Mouse (Mus musculus): ENCODE measurements around the gene Coq2. TPM values are rescaled to one million over a fixed set of nuclear protein-coding genes. Genes with fewer than 3 reads are reported as not detected.

Gene Coq2
- polyA plus RNA-seq, 1 experiment from 2014 or later = 59.4 TPM

DNA sequence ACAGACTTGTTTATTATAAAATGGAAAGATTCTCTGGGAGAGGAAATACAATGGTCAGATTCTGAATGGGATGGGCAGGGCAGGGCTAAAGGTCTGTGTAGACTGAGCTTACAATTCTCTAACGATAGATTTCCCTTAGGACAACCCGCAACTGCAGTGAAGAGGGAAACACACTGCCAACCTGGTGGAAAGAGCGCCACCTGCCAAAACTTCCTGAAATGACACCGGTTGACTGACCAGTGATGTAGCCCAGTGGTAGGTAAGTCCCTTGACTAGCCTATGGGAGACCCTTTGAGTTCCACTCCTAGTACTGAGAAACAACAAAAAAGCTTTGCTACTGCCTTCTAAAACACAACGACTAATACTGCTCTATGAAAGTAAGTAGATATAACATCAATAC is 3.5 kb downstream of the Coq2 start:
- no peak overlapping the region for H3K4me3 ChIP-seq (ENCODE audit: low read depth, low read length)
- no peak overlapping the region for H3K27ac ChIP-seq (ENCODE audit: low read depth, low read length)
- ATAC-seq (ENCODE audit: low FRiP score) (no peak), DNase-seq (ENCODE audit: low spot score, missing footprints) (no peak)
- WGBS = 31% methylated on average over 5 of the region's 5 CpGs
- no peaks in the 10 kb centered on the region for H3K9me3 ChIP-seq (ENCODE audit: control insufficient read depth, low read length)
- no peaks in the 10 kb centered on the region for H3K27me3 ChIP-seq (ENCODE audit: control insufficient read depth, insufficient read depth, low read length)
- no peak overlapping the region for H3K4me2 ChIP-seq
- H3K9ac ChIP-seq (ENCODE audit: low read length) = no peak overlapping the region
- H3K4me1 ChIP-seq (ENCODE audit: control insufficient read depth, insufficient read depth, low read length) = peaks cover 12% of the 10 kb centered on the region
- H3K36me3 ChIP-seq (ENCODE audit: control insufficient read depth, insufficient read depth, low read length) = no peaks in the 10 kb centered on the region

DNA sequence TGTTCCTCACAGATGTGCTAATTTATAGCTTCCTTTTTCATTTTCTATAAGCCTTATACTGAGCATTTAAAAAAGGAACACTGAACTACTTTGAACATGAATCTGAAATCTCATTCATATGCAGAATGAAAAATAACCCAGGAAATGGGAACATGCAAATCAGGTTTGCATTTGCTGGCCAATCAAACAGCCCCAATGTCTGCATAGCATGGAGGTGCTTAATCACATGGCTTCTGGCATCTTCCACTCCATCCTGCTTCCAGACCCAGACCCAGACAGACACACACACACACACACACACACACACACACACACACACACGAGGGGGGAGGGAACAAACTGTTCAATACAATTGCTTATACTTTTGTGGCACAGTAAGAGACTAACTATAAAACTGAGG is 8.0 kb downstream of the Coq2 start:
- no peaks in the 10 kb centered on the region for H3K9me3 ChIP-seq (ENCODE audit: control insufficient read depth, low read length)
- H3K4me2 ChIP-seq = no peak overlapping the region
- no peaks in the 10 kb centered on the region for H3K36me3 ChIP-seq (ENCODE audit: control insufficient read depth, insufficient read depth, low read length)
- H3K27me3 ChIP-seq (ENCODE audit: control insufficient read depth, insufficient read depth, low read length) = no peaks in the 10 kb centered on the region
- DNase-seq (ENCODE audit: low spot score, missing footprints) (no peak), ATAC-seq (ENCODE audit: low FRiP score) (no peak)
- H3K4me3 ChIP-seq (ENCODE audit: low read depth, low read length) = no peak overlapping the region
- 92% methylated on average over 1 of the region's 1 CpGs for WGBS
- no peak overlapping the region for H3K9ac ChIP-seq (ENCODE audit: low read length)
- no peaks in the 10 kb centered on the region for H3K4me1 ChIP-seq (ENCODE audit: control insufficient read depth, insufficient read depth, low read length)
- H3K27ac ChIP-seq (ENCODE audit: low read depth, low read length) = no peak overlapping the region

DNA sequence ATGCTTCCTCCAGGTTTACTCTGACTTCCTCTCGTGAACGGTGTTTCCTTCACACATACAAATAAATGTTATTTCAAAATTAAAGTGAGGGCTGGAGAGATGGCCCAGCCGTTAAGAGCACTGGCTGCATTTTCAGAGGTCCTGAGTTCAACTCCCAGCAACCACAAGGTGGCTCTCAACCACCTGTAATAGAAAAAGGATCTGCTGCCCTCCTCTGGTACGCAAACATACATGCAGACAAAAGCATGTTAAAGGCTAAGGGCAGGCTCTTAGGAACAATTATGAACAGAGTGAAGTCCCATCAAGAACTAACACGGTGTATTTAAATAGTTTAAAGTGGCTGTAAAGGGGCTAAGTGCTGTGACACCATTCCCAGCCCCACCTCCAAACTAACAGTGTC is 11.1 kb downstream of the Coq2 start:
- peaks cover 4% of the 10 kb centered on the region; the same call in 1 of the 2 replicates for H3K36me3 ChIP-seq (ENCODE audit: control insufficient read depth, insufficient read depth, low read length)
- H3K4me2 ChIP-seq = no peak overlapping the region
- DNase-seq (ENCODE audit: low spot score, missing footprints) (peak; percentile 85), ATAC-seq (ENCODE audit: low FRiP score) (no peak)
- H3K9ac ChIP-seq (ENCODE audit: low read length) = no peak overlapping the region
- no peaks in the 10 kb centered on the region for H3K9me3 ChIP-seq (ENCODE audit: control insufficient read depth, low read length)
- WGBS = 59% methylated on average over 5 of the region's 5 CpGs
- H3K4me3 ChIP-seq (ENCODE audit: low read depth, low read length) = no peak overlapping the region
- no peak overlapping the region for H3K27ac ChIP-seq (ENCODE audit: low read depth, low read length)
- no peaks in the 10 kb centered on the region for H3K4me1 ChIP-seq (ENCODE audit: control insufficient read depth, insufficient read depth, low read length)
- H3K27me3 ChIP-seq (ENCODE audit: control insufficient read depth, insufficient read depth, low read length) = no peaks in the 10 kb centered on the region

DNA sequence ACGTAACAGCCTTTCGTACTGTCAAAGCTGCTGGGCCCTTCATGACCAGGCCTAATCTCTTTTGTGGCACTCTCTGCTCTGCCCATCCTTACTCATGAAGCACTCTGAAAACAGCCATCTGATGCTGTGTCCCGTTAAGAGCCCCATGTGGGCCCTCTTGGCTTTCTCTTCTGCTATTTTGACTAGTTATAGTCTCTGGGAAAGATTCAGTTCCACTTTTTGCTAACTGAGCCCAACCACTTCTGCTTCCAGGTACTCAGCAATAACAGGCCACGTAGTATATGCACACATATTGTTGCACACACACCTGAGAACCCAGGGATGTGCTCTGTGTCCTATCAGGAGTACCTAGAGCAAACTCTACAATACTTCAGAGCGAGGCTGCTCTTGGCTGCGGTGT is 11.9 kb downstream of the Coq2 start:
- DNase-seq (ENCODE audit: low spot score, missing footprints) = no peak
- no peaks in the 10 kb centered on the region for H3K9me3 ChIP-seq (ENCODE audit: control insufficient read depth, low read length)
- H3K4me1 ChIP-seq (ENCODE audit: control insufficient read depth, insufficient read depth, low read length) = no peaks in the 10 kb centered on the region
- no peak overlapping the region for H3K4me2 ChIP-seq
- peaks cover 5% of the 10 kb centered on the region; the same call in 1 of the 2 replicates for H3K36me3 ChIP-seq (ENCODE audit: control insufficient read depth, insufficient read depth, low read length)
- 95% methylated on average over 6 of the region's 6 CpGs for WGBS
- no peak overlapping the region; the same call in 1 of the 2 replicates for H3K9ac ChIP-seq (ENCODE audit: low read length)
- ATAC-seq (ENCODE audit: low FRiP score) = no peak
- no peaks in the 10 kb centered on the region for H3K27me3 ChIP-seq (ENCODE audit: control insufficient read depth, insufficient read depth, low read length)
- no peak overlapping the region for H3K27ac ChIP-seq (ENCODE audit: low read depth, low read length)
- no peak overlapping the region for H3K4me3 ChIP-seq (ENCODE audit: low read depth, low read length)

DNA sequence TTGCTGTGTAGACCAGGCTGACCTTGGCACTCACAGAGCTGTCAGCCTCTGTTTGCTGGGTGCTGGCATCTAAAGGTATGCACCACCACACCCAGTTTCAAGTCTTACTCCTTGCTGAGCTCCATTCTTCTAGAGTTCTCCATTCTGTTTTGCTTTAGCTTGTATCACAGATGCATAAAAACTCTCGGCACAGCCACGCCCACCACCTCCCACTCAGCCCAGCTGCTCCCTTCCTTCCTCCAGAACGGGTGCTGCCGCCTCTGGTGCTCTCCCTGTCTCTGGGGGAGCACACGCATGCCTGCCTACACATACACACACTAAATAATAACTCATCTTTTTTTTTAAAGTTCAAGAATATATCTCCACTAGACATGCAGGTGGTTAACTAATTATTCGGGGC is 16.5 kb downstream of the Coq2 start:
- H3K27me3 ChIP-seq (ENCODE audit: control insufficient read depth, insufficient read depth, low read length) = no peaks in the 10 kb centered on the region
- H3K36me3 ChIP-seq (ENCODE audit: control insufficient read depth, insufficient read depth, low read length) = peaks cover 16% of the 10 kb centered on the region
- no peak overlapping the region for H3K4me2 ChIP-seq
- no peaks in the 10 kb centered on the region for H3K4me1 ChIP-seq (ENCODE audit: control insufficient read depth, insufficient read depth, low read length)
- no peaks in the 10 kb centered on the region for H3K9me3 ChIP-seq (ENCODE audit: control insufficient read depth, low read length)
- DNase-seq (ENCODE audit: low spot score, missing footprints) (no peak), ATAC-seq (ENCODE audit: low FRiP score) (no peak)
- WGBS = 91% methylated on average over 6 of the region's 6 CpGs
- H3K27ac ChIP-seq (ENCODE audit: low read depth, low read length) = no peak overlapping the region
- no peak overlapping the region for H3K9ac ChIP-seq (ENCODE audit: low read length)
- no peak overlapping the region for H3K4me3 ChIP-seq (ENCODE audit: low read depth, low read length)

DNA sequence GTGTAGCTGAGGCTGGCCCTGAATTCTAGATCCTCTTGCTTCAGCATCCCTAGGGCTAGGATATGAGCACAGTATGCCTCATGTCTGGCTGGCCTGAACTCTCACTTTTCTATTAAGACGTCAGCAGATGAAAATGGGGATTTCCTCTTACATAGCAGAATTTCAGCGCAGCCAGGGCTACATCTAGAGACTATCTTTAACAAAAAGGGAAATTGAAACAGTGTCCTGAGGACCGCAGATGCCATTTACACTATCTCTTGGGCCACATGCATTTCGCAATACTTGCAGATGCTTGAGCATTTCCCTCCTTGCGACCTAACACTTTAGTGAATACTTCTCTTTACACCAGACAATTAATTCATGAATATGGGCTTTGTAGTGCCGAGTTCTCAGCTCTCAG is 18.6 kb downstream of the Coq2 start:
- H3K4me2 ChIP-seq = no peak overlapping the region
- no peaks in the 10 kb centered on the region for H3K9me3 ChIP-seq (ENCODE audit: control insufficient read depth, low read length)
- WGBS = 89% methylated on average over 6 of the region's 6 CpGs
- H3K4me3 ChIP-seq (ENCODE audit: low read depth, low read length) = no peak overlapping the region
- peaks cover 16% of the 10 kb centered on the region for H3K36me3 ChIP-seq (ENCODE audit: control insufficient read depth, insufficient read depth, low read length)
- H3K27me3 ChIP-seq (ENCODE audit: control insufficient read depth, insufficient read depth, low read length) = no peaks in the 10 kb centered on the region
- H3K4me1 ChIP-seq (ENCODE audit: control insufficient read depth, insufficient read depth, low read length) = no peaks in the 10 kb centered on the region
- H3K9ac ChIP-seq (ENCODE audit: low read length) = no peak overlapping the region
- H3K27ac ChIP-seq (ENCODE audit: low read depth, low read length) = no peak overlapping the region
- DNase-seq (ENCODE audit: low spot score, missing footprints) (no peak), ATAC-seq (ENCODE audit: low FRiP score) (no peak)

DNA sequence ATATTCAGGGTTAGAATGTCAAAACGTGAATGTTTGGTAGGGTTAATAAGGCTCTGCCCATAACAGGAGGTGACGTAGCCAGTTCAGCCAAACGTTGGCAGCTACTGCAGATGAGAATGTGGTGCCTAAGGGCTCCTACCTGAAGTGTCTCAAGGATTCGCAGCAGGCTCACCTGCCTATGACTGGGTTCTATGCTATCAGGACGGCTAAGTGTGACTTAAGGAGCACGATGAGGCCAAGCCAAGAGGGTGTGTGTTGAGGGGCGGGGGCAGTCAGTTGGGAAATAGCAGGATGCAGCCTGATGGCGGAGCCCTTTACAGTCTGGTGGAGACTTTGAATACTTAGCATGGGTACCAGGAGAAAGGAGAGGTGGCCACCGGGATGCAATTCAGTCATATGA is 22.6 kb downstream of the Coq2 start:
- Histone ChIP-seq H3K4me1 (ENCODE audit: control insufficient read depth, insufficient read depth, low read length) (no peaks in the 10 kb centered on the region), H3K36me3 (ENCODE audit: control insufficient read depth, insufficient read depth, low read length) (peaks cover 8% of the 10 kb centered on the region)

DNA sequence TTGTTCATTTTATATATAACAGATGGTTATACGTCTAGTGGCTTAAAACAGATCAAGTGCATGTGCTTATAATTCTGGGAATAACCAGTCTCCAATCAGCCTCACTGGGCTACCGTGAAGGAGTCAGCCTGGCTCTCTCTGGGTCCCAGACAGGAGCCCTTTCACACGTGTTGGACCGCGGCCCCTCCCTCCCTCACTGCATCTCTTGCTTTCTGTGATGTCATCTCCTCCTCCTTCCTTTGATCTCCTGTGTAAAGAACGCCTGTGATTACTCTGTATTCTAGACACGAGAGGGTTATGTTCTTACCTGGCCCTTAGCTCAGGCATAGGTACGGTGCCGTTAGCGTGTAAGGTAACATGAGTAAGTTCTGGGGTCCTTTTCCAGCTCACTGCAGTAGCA is 23.5 kb downstream of the Coq2 start:
- no peaks in the 10 kb centered on the region for H3K9me3 ChIP-seq (ENCODE audit: control insufficient read depth, low read length)
- peaks cover 8% of the 10 kb centered on the region for H3K36me3 ChIP-seq (ENCODE audit: control insufficient read depth, insufficient read depth, low read length)
- no peaks in the 10 kb centered on the region for H3K27me3 ChIP-seq (ENCODE audit: control insufficient read depth, insufficient read depth, low read length)
- DNase-seq (ENCODE audit: low spot score, missing footprints) = no peak
- H3K27ac ChIP-seq (ENCODE audit: low read depth, low read length) = no peak overlapping the region
- no peak overlapping the region for H3K4me3 ChIP-seq (ENCODE audit: low read depth, low read length)
- no peak for ATAC-seq (ENCODE audit: low FRiP score)
- no peak overlapping the region for H3K4me2 ChIP-seq
- H3K4me1 ChIP-seq (ENCODE audit: control insufficient read depth, insufficient read depth, low read length) = no peaks in the 10 kb centered on the region
- H3K9ac ChIP-seq (ENCODE audit: low read length) = no peak overlapping the region
- 84% methylated on average over 10 of the region's 10 CpGs for WGBS

More for the DNA sequence above, 22.6 kb downstream of the Coq2 start:
- 94% methylated on average over 9 of the region's 9 CpGs for whole genome bisulfite sequencing
- Histone ChIP-seq H3K9ac (ENCODE audit: low read length) (no peak overlapping the region), H3K4me2 (no peak overlapping the region), H3K9me3 (ENCODE audit: control insufficient read depth, low read length) (no peaks in the 10 kb centered on the region), H3K27ac (ENCODE audit: low read depth, low read length) (no peak overlapping the region), H3K27me3 (ENCODE audit: control insufficient read depth, insufficient read depth, low read length) (no peaks in the 10 kb centered on the region), H3K4me3 (ENCODE audit: low read depth, low read length) (no peak overlapping the region)
- no peak for ATAC-seq (ENCODE audit: low FRiP score)
- DNase-seq (ENCODE audit: low spot score, missing footprints) = no peak

DNA sequence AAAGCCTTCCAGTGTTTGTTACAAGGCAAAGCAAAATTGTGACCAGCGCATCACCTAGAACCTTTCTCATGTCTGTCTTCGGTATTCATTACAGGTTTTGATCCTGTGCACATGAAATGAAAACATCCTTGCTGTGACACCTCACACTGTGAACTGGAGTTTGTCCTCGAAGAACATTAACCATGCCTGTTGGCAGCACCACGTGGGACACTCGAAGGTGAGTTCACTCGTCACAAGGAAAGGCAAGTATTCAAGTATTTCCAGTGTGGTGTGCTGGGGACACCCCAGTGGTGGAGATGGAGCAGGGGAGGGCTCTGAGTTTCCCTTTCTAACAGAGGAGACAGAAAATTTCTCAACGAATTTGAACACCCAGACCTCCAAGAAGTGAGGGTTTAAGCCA is 24.0 kb downstream of the Coq2 start:
- no peak for ATAC-seq (ENCODE audit: low FRiP score)
- Histone ChIP-seq H3K9me3 (ENCODE audit: control insufficient read depth, low read length) (no peaks in the 10 kb centered on the region), H3K4me3 (ENCODE audit: low read depth, low read length) (no peak overlapping the region), H3K9ac (ENCODE audit: low read length) (no peak overlapping the region), H3K4me2 (no peak overlapping the region), H3K27ac (ENCODE audit: low read depth, low read length) (no peak overlapping the region), H3K27me3 (ENCODE audit: control insufficient read depth, insufficient read depth, low read length) (no peaks in the 10 kb centered on the region), H3K36me3 (ENCODE audit: control insufficient read depth, insufficient read depth, low read length) (peaks cover 8% of the 10 kb centered on the region), H3K4me1 (ENCODE audit: control insufficient read depth, insufficient read depth, low read length) (no peaks in the 10 kb centered on the region)
- 87% methylated on average over 7 of the region's 7 CpGs for WGBS
- no peak for DNase-seq (ENCODE audit: low spot score, missing footprints)

DNA sequence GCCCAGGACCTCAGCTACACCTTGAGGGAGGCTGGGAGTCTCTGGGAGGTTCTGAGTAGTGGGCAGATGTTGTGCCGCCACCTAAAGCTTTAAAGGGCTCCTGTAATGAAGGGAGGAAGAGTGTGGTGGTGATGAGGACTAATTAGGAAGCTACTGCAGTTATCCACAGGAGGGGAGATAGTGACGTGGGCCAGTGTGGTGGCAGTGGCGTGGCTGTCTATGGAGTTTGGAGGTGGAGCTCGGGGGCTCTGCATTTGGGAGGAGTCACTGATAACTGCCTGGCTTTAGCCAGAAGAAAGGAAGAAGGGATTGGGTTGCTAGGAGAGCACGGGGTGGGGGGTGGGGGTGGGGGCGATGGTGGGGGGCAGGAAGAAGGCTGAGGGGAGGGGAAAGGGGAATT is 26.4 kb downstream of the Coq2 start:
- DNase-seq (ENCODE audit: low spot score, missing footprints) (no peak), ATAC-seq (ENCODE audit: low FRiP score) (no peak)
- no peak overlapping the region for H3K4me2 ChIP-seq
- no peak overlapping the region for H3K4me3 ChIP-seq (ENCODE audit: low read depth, low read length)
- 45% methylated on average over 6 of the region's 6 CpGs for WGBS
- no peak overlapping the region for H3K27ac ChIP-seq (ENCODE audit: low read depth, low read length)
- H3K27me3 ChIP-seq (ENCODE audit: control insufficient read depth, insufficient read depth, low read length) = no peaks in the 10 kb centered on the region
- H3K9me3 ChIP-seq (ENCODE audit: control insufficient read depth, low read length) = no peaks in the 10 kb centered on the region
- no peaks in the 10 kb centered on the region for H3K4me1 ChIP-seq (ENCODE audit: control insufficient read depth, insufficient read depth, low read length)
- no peaks in the 10 kb centered on the region for H3K36me3 ChIP-seq (ENCODE audit: control insufficient read depth, insufficient read depth, low read length)
- no peak overlapping the region for H3K9ac ChIP-seq (ENCODE audit: low read length)
